Mouse (Mus musculus): Measurements from ENCODE around the gene Dgcr2. TPM values are rescaled to one million over a fixed set of nuclear protein-coding genes. Genes with fewer than 3 reads are reported as not detected.

Dgcr2 gene
- total and polyA plus RNA-seq, 2 experiments from 2014 or later: 94.0 to 178 TPM

DNA sequence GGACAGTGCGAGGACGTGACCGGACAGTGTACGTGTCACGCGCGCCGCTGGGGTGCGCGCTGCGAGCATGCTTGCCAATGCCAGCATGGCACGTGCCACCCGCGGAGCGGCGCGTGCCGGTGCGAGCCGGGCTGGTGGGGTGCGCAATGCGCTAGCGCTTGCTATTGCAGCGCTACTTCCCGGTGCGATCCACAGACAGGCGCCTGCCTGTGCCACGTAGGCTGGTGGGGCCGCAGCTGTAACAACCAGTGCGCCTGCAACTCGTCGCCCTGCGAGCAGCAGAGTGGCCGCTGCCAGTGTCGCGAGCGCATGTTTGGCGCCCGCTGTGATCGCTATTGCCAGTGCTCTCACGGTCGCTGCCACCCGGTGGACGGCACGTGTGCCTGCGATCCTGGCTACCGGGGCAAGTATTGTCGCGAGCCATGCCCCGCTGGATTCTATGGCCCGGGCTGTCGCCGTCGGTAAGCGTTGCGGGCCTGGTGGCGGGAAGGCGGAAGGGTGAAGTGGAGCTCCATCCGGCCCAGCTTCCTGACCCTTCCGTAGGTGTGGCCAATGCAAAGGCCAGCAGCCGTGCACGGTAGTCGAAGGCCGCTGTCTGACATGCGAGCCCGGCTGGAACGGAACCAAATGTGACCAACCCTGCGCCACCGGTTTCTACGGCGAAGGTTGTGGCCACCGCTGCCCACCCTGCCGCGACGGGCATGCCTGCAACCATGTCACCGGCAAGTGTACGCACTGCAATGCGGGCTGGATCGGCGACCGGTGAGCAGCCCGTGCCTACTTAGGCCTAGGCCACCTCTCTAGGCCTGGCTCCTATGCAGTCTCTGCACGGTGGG is 95.3 kb downstream of the Dgcr2 start:
- no peaks in the 10 kb centered on the region for H3K36me3 ChIP-seq (ENCODE audit: insufficient read depth, low read length)
- DNase-seq (ENCODE audit: low spot score) (peak; percentile 47), ATAC-seq (ENCODE audit: low FRiP score) (peak; percentile 29; the same call in 1 of the 2 replicates)
- TF ChIP-seq CTCF (IDR thresholded peaks at IDR 0.05): peak; percentile 14
- H3K27ac ChIP-seq (ENCODE audit: low read depth, low read length): no peak overlapping the region
- WGBS: 3% methylated on average over 83 of the region's 83 CpGs
- H3K4me1 ChIP-seq (ENCODE audit: insufficient read depth, low read length): peaks cover 33% of the 10 kb centered on the region
- H3K4me3 ChIP-seq (ENCODE audit: low read depth, low read length): peak overlapping the region; percentile 41
- peaks cover 70% of the 10 kb centered on the region for H3K27me3 ChIP-seq (ENCODE audit: insufficient read depth, low read length)
- H3K9me3 ChIP-seq (ENCODE audit: low read length): no peaks in the 10 kb centered on the region
- H3K9ac ChIP-seq (replicated peaks; ENCODE audit: low read length, poor library complexity, severe bottlenecking): peak overlapping the region; percentile 54
- H3K4me2 ChIP-seq (ENCODE audit: low read depth, low read length, poor library complexity, severe bottlenecking): peak overlapping the region; percentile 75

- Histone ChIP-seq H3K27ac (ENCODE audit: low read depth, low read length) (no peak overlapping the region), H3K9me3 (ENCODE audit: low read length) (no peaks in the 10 kb centered on the region), H3K27me3 (ENCODE audit: insufficient read depth, low read length) (peaks cover 74% of the 10 kb centered on the region), H3K36me3 (ENCODE audit: insufficient read depth, low read length) (no peaks in the 10 kb centered on the region), H3K4me1 (ENCODE audit: insufficient read depth, low read length) (peaks cover 30% of the 10 kb centered on the region), H3K9ac (replicated peaks; ENCODE audit: low read length, poor library complexity, severe bottlenecking) (peak overlapping the region; percentile 54), H3K4me2 (ENCODE audit: low read depth, low read length, poor library complexity, severe bottlenecking) (peak overlapping the region; percentile 75), H3K4me3 (ENCODE audit: low read depth, low read length) (peak overlapping the region; percentile 41)
- WGBS: 3% methylated on average over 18 of the region's 18 CpGs
- ATAC-seq (ENCODE audit: low FRiP score) (0 out of 2 replicates have a peak, but pooled peaks have one; percentile 0), DNase-seq (ENCODE audit: low spot score) (no peak)
- TF ChIP-seq CTCF (IDR thresholded peaks at IDR 0.05): no peak
Measured at GRCm38 (mm10) chr16:17802456-17802838, 95.9 kb downstream of the Dgcr2 start.

- Histone ChIP-seq H3K4me1 (ENCODE audit: insufficient read depth, low read length) (peaks cover 30% of the 10 kb centered on the region), H3K9me3 (ENCODE audit: low read length) (no peaks in the 10 kb centered on the region), H3K27me3 (ENCODE audit: insufficient read depth, low read length) (peaks cover 78% of the 10 kb centered on the region), H3K4me3 (ENCODE audit: low read depth, low read length) (peak overlapping the region; percentile 41; the same call in 1 of the 2 replicates), H3K9ac (replicated peaks; ENCODE audit: low read length, poor library complexity, severe bottlenecking) (no peak overlapping the region), H3K27ac (ENCODE audit: low read depth, low read length) (no peak overlapping the region), H3K36me3 (ENCODE audit: insufficient read depth, low read length) (no peaks in the 10 kb centered on the region), H3K4me2 (ENCODE audit: low read depth, low read length, poor library complexity, severe bottlenecking) (peak overlapping the region; percentile 75)
- no peak for TF ChIP-seq CTCF (IDR thresholded peaks at IDR 0.05)
- 4% methylated on average over 7 of the region's 7 CpGs for whole genome bisulfite sequencing
- no peak for ATAC-seq (ENCODE audit: low FRiP score)
- no peak for DNase-seq (ENCODE audit: low spot score)
Measured at GRCm38 (mm10) chr16:17801777-17802455, 96.4 kb downstream of the Dgcr2 start.

DNA sequence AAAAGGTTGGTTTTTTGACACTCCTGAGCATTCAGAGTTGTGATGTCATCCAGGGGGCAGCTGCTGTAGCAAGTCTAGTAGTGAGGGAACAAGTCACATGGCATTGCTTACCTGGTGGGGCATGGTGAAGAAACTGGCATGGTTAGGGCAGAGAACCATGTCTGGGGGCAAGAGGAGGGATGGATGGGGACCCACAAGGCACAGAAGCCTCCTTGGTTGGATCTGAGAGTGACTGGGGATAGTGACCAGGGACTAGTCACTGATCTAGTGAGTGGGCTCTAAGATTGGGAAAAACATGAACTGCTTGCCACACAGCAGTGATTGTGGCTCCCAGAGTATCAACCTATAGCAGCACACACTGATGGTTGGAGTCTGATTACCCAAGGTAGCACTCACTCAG is 98.8 kb downstream of the Dgcr2 start:
- no peak for ATAC-seq (ENCODE audit: low FRiP score)

GRCm38 (mm10) chr16:17798321-17799180 is 99.8 kb downstream of the Dgcr2 start:
- no peaks in the 10 kb centered on the region for H3K36me3 ChIP-seq (ENCODE audit: insufficient read depth, low read length)
- no peak overlapping the region for H3K27ac ChIP-seq (ENCODE audit: low read depth, low read length)
- DNase-seq (ENCODE audit: low spot score) (no peak), ATAC-seq (ENCODE audit: low FRiP score) (no peak)
- peak overlapping the region; percentile 97 for H3K4me2 ChIP-seq (ENCODE audit: low read depth, low read length, poor library complexity, severe bottlenecking)
- H3K27me3 ChIP-seq (ENCODE audit: insufficient read depth, low read length): peaks cover 71% of the 10 kb centered on the region
- WGBS: 9% methylated on average over 25 of the region's 45 CpGs
- peak overlapping the region; percentile 22; the same call in 1 of the 2 replicates for H3K4me3 ChIP-seq (ENCODE audit: low read depth, low read length)
- no peak overlapping the region for H3K9ac ChIP-seq (replicated peaks; ENCODE audit: low read length, poor library complexity, severe bottlenecking)
- TF ChIP-seq CTCF (IDR thresholded peaks at IDR 0.05): no peak
- H3K4me1 ChIP-seq (ENCODE audit: insufficient read depth, low read length): peaks cover 15% of the 10 kb centered on the region
- no peaks in the 10 kb centered on the region for H3K9me3 ChIP-seq (ENCODE audit: low read length)

More for the DNA sequence above, 98.8 kb downstream of the Dgcr2 start:
- Histone ChIP-seq H3K9ac (replicated peaks; ENCODE audit: low read length, poor library complexity, severe bottlenecking) (no peak overlapping the region), H3K4me3 (ENCODE audit: low read depth, low read length) (no peak overlapping the region), H3K9me3 (ENCODE audit: low read length) (no peaks in the 10 kb centered on the region), H3K27ac (ENCODE audit: low read depth, low read length) (no peak overlapping the region), H3K4me1 (ENCODE audit: insufficient read depth, low read length) (peaks cover 22% of the 10 kb centered on the region), H3K27me3 (ENCODE audit: insufficient read depth, low read length) (peaks cover 81% of the 10 kb centered on the region), H3K36me3 (ENCODE audit: insufficient read depth, low read length) (no peaks in the 10 kb centered on the region), H3K4me2 (ENCODE audit: low read depth, low read length, poor library complexity, severe bottlenecking) (no peak overlapping the region)
- no peak for TF ChIP-seq CTCF (IDR thresholded peaks at IDR 0.05)
- no peak for DNase-seq (ENCODE audit: low spot score)

All from midbrain, postnatal 0 days (tissue).